Mouse (Mus musculus) heart, adult 11 months (tissue): ENCODE results near the gene Htt.
A peak's percentile ranks its signal among the peaks of the same experiment; 100 is the strongest.

Source experiments
- DNase-seq: peaks from one replicate; pipeline ENCODE4 v3.0.0; 2022

Htt gene

GRCm38 (mm10) chr5:34896697-34897453 is 135.3 kb downstream of the Htt start:
- DNase-seq, result peak; percentile 77

- DNase-seq, result no peak
Measured at GRCm38 (mm10) chr5:34899787-34900469, 138.4 kb downstream of the Htt start.

- DNase-seq, result no peak
Measured at GRCm38 (mm10) chr5:34902371-34902770, 140.8 kb downstream of the Htt start.

GRCm38 (mm10) chr5:34902811-34903385 is 141.4 kb downstream of the Htt start:
- DNase-seq, result peak; percentile 88

GRCm38 (mm10) chr5:34904412-34904811 is 142.9 kb downstream of the Htt start:
- DNase-seq, result no peak

GRCm38 (mm10) chr5:34907230-34907629 is 145.7 kb downstream of the Htt start:
- DNase-seq, result no peak

GRCm38 (mm10) chr5:34907910-34908725 is 146.6 kb downstream of the Htt start, which contains the start of gene Msantd1:
TSS of gene Msantd1 (plus strand) at chr5:34908012.
- DNase-seq, result peak; percentile 91

- DNase-seq, result peak; percentile 93
Measured at GRCm38 (mm10) chr5:34908726-34909633, 147.4 kb downstream of the Htt start.

GRCm38 (mm10) chr5:34909634-34910503 is 148.3 kb downstream of the Htt start:
- no peak for DNase-seq

GRCm38 (mm10) chr5:34910504-34910815 is 148.9 kb downstream of the Htt start:
- no peak for DNase-seq

- DNase-seq, result peak; percentile 96
Measured at GRCm38 (mm10) chr5:34915801-34916200, 154.3 kb downstream of the Htt start.

GRCm38 (mm10) chr5:34917234-34917655 is 155.7 kb downstream of the Htt start:
- DNase-seq, result no peak

- no peak for DNase-seq
Measured at GRCm38 (mm10) chr5:34918785-34919184, 157.2 kb downstream of the Htt start.

GRCm38 (mm10) chr5:34922531-34922930 is 161.0 kb downstream of the Htt start:
- no peak for DNase-seq

GRCm38 (mm10) chr5:34923920-34924319 is 162.4 kb downstream of the Htt start:
- no peak for DNase-seq

GRCm38 (mm10) chr5:34924519-34924918 is 163.0 kb downstream of the Htt start:
- no peak for DNase-seq

GRCm38 (mm10) chr5:34927648-34928047 is 166.1 kb downstream of the Htt start:
- DNase-seq, result no peak

GRCm38 (mm10) chr5:34930151-34930975 is 168.8 kb downstream of the Htt start:
- no peak for DNase-seq

- no peak for DNase-seq
Measured at GRCm38 (mm10) chr5:34931091-34931490, 169.6 kb downstream of the Htt start.
